Mouse (Mus musculus) Muller cell, postnatal 12 days (primary cell): ENCODE measurements around the gene Foxl2.
A peak's percentile ranks its signal among the peaks of the same experiment; 100 is the strongest.

Source experiments
- DNase-seq: peaks from one replicate; pipeline ENCODE4 v3.0.0-alpha.2; 2015; ENCODE audit errors: inconsistent ontology term

The Foxl2 gene

GRCm38 (mm10) chr9:98961591-98962477 is 6.7 kb downstream of the Foxl2 start:
- DNase-seq = no peak

- DNase-seq = no peak
These were observed 7.5 kb downstream of the Foxl2 start for GRCm38 (mm10) chr9:98962478-98963142.

- DNase-seq = no peak
These were observed 8.6 kb downstream of the Foxl2 start for GRCm38 (mm10) chr9:98963661-98964060.

- DNase-seq = no peak
These were observed 10.0 kb downstream of the Foxl2 start for GRCm38 (mm10) chr9:98965084-98965483.

- DNase-seq = peak; percentile 48
These were observed 18.0 kb downstream of the Foxl2 start for GRCm38 (mm10) chr9:98973101-98973521.

GRCm38 (mm10) chr9:98973561-98973960 is 18.5 kb downstream of the Foxl2 start:
- DNase-seq = no peak

- DNase-seq = no peak
These were observed 19.8 kb downstream of the Foxl2 start for GRCm38 (mm10) chr9:98974898-98975297.

GRCm38 (mm10) chr9:98976081-98976480 is 21.0 kb downstream of the Foxl2 start:
- no peak for DNase-seq

- no peak for DNase-seq
These were observed 21.4 kb downstream of the Foxl2 start for GRCm38 (mm10) chr9:98976520-98976919.

- DNase-seq = peak; percentile 84
These were observed 24.6 kb downstream of the Foxl2 start for GRCm38 (mm10) chr9:98979431-98980416.

GRCm38 (mm10) chr9:98985800-98986475 is 30.9 kb downstream of the Foxl2 start, which contains the start of gene Faim:
Faim (plus strand) TSS chr9:98986373.
- peak; percentile 99 for DNase-seq

GRCm38 (mm10) chr9:98986476-98987096 is 31.5 kb downstream of the Foxl2 start:
- no peak for DNase-seq

- no peak for DNase-seq
These were observed 32.0 kb downstream of the Foxl2 start for GRCm38 (mm10) chr9:98987131-98987530.

GRCm38 (mm10) chr9:98994103-98994502 is 39.0 kb downstream of the Foxl2 start:
- no peak for DNase-seq

- peak; percentile 24 for DNase-seq
These were observed 44.8 kb downstream of the Foxl2 start for GRCm38 (mm10) chr9:98999881-99000339.

GRCm38 (mm10) chr9:99001326-99001725 is 46.2 kb downstream of the Foxl2 start:
- no peak for DNase-seq
